Mouse (Mus musculus) adipocyte (in vitro differentiated cells): ENCODE measurements around the gene Gm20458.

Experiments used
- DNase-seq: peaks from one replicate; pipeline ENCODE4 v3.0.0-alpha.2; 2016; ENCODE audit warnings: low spot score

Gene Gm20458

DNA sequence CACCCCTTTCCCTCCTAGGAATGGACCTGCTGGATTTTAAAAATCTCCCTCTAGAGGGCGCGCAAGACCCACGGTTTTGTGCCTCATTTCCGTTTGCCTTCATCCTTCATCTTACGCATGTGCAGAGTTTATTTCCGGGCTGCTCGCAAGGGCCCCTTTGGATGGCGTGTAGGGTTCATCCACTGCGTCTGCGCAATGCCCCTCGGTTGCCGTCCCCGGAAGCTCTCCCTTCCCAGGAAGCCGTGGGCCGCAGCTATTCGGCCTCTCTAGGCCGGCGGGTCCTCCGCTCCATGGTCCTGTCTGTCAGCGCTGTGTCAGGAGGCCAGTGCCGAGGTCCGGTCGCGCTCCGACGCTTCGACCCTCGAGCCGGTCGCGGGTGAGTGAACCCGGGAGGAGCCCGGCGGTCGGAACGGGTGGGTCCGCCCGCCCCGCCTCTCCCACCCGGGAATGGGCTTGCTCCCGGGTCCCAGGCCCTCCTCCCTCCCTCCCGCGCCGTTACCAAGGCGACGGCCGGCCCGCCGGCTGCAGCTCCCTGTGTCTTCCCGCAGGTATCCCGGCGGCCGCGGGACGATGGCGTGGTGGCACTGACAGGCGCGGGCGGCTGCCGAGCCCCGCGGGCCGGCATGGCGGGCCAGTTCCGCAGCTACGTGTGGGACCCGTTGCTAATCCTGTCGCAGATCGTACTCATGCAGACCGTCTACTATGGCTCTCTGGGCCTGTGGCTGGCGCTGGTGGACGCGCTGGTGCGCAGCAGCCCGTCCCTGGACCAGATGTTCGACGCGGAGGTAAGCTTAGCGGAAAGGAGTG, at the start of gene Gm20458:
Gm20458 (plus strand) TSS at position 223 of the 807 bp plus-strand sequence.
- peak; percentile 100 for DNase-seq

DNA sequence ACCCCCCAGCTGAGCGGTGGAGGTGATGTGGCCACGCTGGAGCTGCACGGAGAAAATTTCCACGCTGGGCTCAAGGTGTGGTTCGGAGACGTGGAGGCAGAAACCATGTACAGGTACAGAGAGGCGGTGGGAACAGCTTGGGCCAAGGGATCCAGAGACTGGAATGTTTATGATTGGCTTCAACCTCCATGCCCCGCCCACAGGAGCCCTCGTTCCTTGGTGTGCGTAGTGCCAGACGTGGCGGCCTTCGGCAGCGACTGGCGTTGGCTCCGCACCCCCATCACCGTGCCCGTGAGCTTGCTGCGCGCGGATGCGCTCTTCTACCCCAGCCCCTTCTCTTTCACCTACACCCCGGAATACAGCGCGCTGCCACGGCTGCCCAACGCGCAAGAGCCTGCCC, 46.6 kb upstream of the Gm20458 start:
- no peak for DNase-seq

DNA sequence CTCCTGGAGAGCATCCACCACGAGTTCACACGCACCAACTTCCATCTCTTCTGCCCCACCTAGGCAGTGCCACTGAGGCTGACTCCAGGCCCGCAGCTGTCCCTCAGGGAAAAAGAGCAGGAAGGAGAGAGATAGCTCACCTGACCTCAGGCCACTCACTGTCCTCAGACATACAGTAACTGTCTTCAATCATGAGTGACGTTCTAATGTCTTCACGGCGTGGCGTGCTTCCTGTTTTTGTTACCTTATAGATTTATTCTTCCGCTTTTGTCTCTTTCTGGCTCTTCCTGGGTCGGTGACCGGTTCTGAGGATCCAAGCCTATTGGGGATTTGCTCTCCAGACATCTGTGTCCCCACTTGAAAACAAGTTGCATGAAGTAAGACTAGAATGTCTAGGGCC, 46.2 kb upstream of the Gm20458 start:
- DNase-seq, result no peak

DNA sequence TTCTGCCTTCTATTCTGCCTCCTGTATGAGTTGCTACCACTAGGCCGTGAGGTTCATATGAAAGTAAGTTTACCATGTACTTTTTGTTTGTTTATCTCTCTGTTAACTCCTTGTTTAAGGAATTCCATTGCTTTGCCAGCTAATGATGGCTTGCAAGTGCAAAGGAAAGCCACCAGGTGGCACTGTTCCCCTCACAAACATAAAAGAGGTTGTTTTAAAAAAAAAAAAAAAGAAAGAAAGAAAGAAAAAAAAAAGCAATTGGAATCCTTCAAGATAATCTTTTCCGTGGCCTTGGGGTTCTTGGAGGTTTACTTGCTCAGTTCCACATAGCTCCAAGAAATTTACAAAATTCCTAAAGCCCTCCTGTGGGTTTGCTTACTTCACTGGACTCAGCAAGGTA, 43.6 kb upstream of the Gm20458 start:
- DNase-seq, result peak; percentile 81

DNA sequence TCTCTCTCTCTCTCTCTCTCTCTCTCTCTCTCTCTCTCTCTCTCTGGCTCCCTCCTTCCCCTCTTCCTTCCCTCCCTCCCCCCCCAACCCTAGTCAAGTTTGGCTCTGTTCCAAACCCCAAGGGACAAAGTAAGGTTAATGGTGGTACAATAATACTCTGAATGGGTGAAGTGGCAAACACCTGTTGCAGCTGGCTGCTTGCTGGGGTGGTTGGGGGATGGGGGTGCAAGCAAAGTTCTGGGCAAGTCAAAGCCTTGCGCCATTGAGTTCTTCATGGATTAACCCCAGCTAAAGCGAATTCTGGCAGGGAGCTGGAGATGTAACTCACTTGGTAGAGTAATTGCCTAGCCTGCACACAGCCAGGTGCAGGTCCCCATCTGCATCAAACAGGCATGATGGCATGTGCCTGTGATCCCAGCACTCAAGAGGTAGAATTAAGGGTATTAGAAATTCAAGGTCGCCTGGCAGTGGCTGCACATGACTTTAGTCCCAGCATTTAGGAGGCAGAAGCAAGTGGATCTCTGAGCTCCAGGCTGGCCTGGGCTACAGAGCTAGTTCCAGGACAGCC, 42.4 kb upstream of the Gm20458 start:
- DNase-seq, result no peak

DNA sequence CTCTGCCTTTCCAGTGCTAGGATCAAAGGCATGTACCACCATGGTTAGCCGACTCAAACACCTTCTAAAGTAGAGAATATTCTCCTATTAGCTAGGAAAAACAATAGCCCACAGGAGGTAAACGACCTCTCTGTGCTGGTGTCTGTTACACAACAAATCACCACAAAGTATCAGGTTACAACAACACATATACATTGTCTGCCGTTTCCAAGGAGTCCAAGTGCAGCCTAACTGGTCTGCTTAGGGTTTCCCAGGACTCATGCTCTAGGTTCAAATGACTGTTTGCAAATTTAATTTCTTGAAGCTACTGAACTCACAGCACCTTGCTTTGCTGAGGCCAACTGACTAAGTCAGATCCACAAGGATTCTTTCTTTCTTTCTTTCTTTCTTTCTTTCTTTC, 41.3 kb upstream of the Gm20458 start:
- DNase-seq, result peak; percentile 45

DNA sequence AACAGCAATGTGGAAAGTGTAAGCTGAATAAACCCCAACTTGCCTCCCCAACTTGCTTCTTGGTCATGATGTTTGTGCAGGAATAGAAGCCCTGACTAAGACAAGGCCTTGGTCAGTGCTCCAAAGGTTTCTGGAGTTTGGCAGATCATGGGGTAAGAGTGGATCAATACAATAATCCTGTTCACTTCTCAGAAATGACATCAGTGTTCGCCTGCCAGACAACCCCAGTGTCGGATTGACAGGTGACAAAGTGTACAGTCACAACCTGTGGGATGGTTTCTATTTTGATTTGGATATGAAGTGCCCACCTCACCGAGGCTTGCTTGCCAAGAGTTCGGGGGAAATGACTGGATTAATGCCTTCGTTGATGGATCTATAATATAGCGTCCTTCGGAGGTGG, 39.5 kb upstream of the Gm20458 start:
- DNase-seq, result no peak

DNA sequence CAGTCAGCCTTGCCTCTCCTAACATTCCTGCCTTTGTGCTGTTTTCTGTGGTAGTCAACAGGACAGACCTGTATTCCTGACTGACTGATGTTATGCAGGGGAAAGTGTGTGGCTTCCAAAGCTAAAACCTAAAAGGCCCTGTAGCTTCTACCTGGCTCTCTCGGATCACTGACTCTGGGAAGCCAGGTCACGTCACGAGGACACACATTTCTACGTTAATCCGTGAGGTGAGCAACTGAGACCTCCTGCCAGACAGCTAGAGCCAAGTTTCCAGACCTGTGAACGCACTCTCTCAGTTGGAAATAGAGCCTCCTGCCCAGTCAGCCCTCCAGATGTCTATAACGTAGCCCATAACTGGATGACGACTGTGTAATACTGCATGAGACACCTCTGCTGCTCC, 38.8 kb upstream of the Gm20458 start:
- no peak for DNase-seq

DNA sequence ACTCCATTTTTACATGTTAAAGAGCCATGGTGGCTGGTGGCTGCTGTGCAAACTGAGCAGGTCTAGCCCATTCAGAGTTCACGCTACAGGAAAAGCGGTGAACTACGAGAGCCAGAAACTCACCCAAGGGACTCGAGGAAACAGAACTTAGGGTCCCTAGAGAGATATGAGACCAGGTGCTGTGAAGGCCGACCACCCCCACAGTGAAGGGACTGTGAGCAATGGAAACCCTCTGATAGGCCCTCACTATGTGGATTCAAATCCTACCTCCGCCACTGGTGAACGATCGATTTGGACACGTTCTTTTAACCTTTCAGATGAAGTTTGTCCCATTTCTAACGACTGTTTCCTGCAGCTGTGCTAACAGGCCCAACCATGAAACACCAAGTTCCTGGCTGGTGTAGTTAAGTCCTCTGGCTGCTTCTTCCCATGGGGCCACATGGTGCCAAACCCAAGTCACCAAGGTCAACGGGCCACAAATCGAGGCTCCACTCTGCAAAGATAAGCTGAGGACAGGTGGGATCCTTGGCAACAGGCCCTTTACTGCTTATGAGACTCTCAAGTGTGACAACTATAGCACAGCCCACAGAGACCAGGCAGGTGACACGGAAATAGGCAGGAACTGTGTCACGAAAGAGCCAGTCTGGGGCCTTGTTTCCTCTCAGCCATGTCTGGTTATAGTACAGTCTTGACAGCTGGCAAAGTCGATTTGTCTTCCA, 37.9 kb upstream of the Gm20458 start:
- peak; percentile 38 for DNase-seq

DNA sequence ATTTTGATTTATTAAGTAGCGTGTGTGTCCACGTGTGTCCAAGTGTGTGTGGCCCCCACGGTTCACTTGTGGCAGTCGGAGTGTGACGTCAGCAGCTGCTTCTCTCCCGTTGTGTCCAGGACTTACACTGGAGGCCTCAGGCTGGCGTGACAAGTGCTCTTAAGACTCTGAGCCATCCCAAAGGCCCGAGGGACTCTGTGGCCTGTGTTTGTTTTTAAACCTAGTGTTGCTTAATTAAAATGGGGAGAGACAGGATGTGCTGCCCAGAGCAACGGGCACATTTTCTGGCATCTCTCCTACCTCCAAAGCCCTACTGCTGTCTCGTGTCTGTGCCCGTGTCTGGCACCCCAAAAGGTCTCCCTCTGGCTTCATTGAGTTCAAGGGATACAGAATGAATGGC, 37.3 kb upstream of the Gm20458 start:
- peak; percentile 61 for DNase-seq

DNA sequence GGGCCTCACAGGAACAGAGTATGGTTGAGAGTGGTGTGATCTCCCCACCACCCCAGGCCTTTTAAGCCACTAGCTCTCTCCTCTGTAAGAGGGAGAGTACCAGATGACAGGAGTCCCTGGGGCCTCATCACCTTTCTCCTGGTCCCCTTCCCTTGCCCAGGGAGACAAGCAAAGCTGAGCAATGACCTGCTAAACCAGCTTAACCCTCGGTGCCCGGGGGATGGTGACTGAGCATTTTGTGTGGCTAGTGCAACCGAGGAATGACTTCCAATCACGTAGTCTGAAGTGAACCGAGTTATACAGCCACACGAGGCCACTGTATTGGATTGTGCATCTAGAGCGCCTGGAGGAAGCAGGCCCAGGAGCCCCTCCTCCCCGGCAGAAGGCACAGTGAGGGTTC, 36.4 kb upstream of the Gm20458 start:
- no peak for DNase-seq

DNA sequence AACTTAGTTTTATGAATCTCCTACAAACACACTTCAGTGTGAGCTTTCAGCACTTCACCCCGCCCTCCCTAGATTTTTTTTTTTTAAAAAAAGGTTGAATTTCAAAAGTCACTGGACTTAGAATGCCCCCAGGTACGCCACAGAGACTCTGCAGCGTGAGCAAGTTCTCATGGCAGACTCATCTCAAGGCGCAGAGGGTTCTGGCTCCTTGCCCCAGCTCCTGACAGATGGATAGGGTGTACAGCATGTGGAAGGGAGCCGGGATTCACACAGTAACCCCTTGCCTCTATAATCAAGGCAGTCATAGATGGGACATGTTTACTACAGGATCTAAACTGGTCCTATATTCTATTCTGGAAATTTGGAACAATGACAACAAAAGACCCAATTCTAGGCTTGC, 35.4 kb upstream of the Gm20458 start:
- DNase-seq, result no peak

DNA sequence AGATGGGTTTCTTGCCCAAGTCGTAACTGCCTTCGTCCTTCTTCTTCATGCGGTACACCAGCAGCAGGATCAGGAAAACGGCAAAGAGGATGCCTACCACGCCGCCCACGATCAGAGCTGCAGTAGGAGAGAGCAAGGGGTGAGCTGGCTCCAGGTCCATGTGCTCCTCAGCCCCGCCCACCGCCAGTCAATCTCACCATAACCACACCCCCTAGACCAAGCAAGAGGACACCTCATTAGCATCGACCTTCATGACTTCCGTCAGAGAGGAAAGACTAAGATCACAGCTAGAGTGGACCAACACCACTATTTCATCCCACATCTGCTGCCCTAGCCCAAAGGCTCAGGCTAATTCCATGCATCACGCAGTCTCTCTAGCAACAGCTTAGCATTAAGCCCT, 34.6 kb upstream of the Gm20458 start:
- DNase-seq, result no peak

DNA sequence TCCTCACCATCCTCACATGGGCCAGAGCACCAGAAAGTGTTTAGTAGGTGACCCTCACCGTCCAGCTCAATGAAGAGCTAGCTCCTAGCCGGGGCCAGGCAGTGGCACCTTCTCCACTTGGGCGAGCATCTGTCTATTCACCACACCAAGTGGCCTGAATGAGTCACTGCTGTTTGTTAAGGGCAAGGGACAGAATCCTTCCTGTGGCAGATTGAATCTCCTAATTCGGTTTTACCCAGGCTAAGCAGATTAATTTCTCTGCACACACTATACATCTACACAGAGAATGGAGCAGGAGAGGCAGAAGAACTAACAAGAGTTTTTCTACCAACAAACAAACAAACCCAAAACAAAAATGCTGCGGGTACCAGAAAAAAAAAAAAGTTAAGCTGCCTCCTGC, 33.8 kb upstream of the Gm20458 start:
- DNase-seq, result no peak

DNA sequence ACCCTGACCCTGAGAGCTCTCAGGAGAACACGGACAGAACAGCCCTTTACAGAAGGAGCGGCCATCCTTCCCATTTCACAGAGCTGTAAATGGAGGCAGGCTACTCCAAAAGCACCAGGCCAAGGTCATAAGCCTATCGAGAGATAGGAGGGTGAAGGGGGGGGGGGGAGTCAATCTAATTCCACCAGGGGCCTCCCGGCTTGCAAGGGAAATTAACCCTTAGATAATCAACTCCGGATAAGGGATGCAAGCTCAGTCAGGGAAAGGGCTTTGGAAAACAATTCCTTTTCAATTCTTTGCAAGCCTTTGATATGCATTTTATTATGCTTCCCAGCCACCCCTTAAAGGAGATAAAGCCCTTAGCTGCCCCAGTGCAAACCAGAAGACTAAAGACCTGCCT, 32.3 kb upstream of the Gm20458 start:
- no peak for DNase-seq

DNA sequence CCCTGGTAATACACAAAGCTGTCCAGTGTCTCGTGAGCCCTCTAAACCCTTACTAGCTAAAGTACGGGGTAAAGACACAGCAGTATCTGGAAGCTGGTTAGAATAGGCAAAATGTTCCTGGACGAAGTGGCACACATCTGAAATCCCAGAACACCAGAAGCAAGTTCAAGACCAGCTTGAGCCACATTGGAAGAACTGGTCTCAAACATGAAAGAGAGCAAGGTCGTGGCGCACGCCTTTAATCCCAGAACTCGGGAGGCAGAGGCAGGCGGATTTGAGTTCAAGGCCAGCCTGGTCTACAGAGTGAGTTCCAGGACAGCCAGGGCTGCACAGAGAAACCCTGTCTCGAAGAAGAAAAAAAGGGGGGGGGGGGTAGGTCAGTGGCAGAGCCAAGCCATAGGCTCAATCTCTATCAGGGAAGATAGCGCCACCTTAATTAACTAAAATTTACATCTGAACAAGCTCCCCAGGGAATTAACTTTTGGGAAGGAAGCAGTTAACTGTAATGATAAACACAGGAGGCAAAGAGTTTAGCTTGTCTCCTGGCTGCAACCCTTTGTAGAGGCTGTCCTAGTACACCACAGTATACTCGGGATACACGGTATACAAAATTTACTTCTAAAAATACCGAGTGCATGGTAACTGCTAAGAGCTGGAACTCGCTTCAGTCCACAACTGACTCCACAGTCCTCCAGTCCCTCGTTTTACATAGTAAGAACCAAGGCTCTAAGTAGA, 30.7 kb upstream of the Gm20458 start:
- DNase-seq, result no peak

DNA sequence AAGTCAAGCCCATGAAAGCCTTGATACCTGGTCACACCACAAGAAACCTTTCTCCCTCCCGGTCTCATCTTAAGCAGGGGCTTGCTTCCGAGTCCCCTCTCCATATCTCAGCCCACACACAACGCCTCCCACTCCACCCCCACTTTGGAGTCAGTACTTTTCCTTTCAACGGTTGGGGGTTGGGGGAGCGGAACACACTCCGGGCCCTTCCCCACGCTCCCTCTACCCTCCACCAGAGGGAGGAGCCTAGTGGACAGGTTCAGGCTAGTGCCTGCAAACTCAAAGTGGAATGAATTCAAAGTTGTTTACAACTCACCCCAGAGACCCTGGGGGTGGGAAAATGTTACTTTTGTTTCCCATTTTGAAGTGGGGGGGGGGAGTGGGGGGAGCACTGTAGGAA, 30.1 kb upstream of the Gm20458 start:
- DNase-seq, result no peak

DNA sequence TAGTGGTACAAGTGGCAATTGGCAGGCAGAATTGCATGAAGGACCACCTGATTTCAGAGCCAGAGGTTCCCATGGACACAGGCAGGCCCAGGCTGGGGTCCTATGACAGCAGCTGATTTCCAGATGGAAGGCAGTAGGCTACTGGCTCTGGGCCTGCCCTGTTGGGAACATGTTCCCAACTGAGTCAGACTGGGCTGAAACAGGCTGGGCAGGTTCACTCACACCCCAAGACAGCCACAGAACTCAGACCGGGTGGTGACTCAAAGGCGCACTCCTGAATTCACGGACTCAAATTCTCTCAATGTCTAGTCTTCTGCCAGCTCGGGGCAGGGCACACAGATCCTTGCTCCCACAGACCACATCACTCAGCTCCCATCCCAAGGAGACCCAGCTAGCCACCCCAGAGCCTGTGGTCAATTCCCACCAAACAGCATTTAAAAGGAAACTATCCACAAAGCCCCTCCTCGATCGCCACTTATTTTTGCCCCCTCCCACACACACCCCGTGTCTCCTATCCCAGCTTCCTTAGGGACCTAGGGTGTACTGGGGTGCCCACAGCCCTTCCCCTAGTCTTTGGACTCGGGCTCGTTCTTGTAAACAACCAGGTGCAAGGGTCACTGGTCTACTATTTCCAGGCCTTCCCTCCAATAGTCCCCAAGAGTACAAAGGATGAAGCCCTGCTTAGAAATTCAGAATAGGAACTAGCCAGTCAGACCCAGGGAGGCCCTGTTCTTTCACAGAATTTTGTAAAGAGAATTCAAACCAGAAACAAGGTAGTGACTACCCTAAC, 28.9 kb upstream of the Gm20458 start:
- peak; percentile 65 for DNase-seq

DNA sequence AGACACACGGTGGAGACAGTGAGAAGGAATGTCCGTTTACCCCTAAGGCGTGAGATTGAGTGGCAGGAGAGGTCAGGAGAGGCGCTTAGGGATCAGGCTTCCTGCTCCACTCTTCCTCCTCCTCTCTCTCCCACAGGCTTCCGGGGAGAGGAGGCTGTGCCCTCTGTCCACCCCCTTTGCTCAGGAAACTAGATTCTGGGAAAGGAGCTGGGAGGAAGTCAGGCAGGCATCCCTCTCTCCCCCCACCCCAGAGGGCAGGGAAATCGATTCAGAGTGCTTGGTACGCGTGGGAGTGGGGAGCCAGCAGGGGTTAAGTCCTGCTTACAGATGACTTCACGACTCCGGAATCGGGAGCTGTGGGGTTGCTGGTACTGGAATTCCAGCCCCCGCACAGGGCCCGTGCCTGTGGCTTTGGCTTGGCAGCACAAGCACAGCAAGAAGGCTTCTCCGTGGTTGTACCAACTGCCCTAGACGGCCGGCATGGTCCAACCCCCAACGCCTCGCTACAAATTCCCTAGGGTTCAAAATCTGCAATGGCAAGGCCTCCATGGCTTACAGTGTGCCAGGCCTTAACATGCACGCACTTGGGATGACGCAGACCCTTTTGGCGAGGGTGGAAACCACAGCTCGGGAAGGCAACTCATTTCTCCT, 28.1 kb upstream of the Gm20458 start:
- peak; percentile 90 for DNase-seq

DNA sequence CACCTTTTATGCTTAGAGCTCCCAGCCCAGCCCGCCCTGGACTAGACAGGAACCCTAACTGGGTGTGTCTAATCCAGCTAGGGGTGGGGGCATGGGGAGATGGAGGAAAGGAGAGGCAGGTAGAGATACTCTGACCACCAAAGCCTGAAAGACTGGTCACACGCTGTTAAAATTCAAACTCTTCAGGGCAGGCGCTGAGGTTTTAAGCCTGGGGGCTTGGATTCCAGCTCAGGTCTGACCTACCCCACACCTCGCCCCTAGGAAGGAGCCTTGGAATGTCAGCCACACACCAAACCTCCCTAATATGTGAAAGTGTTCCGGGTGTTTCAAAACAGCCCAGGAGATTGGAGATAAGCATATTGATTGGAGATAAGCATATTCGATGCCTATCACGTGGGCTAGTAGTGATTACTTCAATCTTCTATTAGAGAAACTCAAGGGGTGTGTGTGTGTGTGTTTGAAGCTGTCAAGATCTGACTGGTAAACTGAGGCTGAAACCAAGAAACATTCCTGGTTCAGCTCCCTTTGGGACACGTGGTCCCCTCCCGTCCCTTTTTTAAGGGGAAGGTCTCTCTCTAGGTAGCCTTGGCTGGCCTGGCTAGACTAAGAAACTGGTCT, 27.4 kb upstream of the Gm20458 start:
- no peak for DNase-seq

DNA sequence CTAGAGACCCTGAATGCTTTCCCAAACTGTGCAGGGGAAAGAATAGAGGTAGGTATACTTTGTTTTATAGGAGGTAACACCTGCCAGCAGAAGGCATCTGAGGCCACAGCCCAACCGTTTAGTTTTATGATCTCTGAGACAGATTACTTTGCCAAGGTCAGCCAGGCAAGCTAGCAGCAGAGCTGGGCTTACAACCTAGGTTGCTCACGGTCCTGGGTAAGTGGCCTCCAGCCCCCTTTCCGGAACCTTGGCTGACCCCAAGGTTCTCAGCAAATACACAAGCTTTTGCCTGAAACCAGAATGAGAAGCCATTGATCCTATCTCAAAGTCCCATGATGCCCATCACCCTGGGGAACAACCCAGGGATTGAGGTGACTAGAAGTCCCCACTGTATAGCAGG, 26.1 kb upstream of the Gm20458 start:
- no peak for DNase-seq
